Mouse (Mus musculus) liver, postnatal 0 days (tissue): ENCODE results near the gene Shc3.

Source experiments
- CTCF ChIP-seq: sonication (generic); IDR thresholded peaks from 2 replicates; pipeline ENCODE4 v1.5.1; 2016; ENCODE audit warnings: antibody characterized with exemption, low read depth
- EP300 ChIP-seq: IDR thresholded peaks from 2 replicates; pipeline ENCODE4 v1.6.1; 2016; ENCODE audit warnings: antibody characterized with exemption, low read depth, mild to moderate bottlenecking

DNA sequence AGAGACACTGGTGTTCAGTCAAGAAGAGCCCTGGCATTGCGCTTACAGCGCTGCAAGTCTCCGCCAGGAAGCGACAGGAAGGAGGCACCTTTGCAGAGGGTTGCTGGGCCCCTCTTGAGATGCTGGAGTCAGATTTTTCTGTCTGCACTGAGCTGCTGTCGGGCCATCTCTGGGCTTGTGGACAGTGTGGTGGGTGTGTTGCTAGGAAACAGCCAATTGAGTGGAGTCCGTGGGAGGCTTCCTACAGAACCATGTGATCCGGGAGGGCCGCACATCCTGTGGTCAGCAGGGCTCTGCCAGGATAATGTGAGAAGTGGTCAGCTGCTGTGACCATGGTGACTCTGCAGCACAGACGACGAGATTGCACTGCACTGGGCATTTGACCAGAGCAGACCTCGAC is 4.6 kb upstream of the Shc3 start:
- TF ChIP-seq CTCF (no peak), EP300 (no peak)
